Mouse (Mus musculus) retina, postnatal 7 days (tissue): ENCODE data around the gene Treml4.

Source experiments
- DNase-seq: peaks from one replicate; pipeline ENCODE4 v3.0.0-alpha.2; 2012; ENCODE audit warnings: low read depth, low spot score

Treml4 gene

DNA sequence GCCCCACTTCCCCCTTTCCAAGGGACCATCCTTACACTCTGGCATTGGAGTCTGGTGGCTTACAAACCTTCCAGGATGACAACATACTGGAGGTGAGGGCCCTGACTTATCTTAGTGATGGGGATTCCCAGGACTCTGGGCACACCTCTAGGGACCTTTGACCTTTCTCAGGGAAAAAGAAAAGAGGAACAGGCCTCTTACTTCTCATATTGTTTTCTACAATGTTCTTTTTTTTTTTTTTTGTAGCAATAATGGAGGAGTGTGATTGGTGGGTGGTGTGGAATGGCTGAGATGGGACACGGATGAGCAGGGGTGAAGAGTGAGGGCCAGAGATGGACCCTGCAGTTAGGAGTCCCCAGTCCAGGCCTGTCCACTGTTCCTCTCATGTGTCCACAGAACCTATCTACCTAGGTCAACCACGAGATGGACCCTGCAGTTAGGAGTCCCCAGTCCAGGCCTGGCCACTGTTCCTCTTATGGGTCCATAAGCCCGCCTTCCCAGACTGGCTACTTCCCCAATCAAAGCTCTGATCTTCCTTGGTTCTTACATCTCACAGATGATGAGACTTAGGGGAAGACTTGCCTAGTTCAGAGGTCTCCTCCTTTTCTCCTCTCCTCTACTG, at the start of gene Treml4:
Gene Treml4, plus strand, starts transcription at position 555 of the 622 bp plus-strand sequence.
- no peak for DNase-seq

GRCm38 (mm10) chr17:48215429-48215828, 48.7 kb upstream of the Treml4 start:
- no peak for DNase-seq

DNA sequence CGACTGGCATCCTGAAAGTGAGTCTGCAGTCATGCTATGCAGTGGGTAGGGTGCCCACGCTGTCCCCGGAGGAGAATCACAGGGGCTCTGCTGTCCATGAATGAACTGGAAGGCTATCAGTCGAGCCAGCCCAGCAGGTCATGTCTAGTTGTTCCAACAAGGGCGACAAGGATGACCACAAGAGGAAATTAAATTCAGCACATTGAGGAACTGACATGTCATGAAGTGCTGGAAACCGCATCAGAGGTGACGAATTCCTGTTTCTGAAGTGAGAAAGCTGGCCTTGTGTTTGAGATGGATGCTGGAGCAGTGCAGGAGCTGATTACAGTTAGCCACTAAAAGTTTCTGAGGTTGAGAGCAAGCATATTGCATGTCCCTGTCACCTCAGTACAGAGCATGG, 33.4 kb upstream of the Treml4 start:
- DNase-seq: no peak

- no peak for DNase-seq
These were observed 31.6 kb upstream of the Treml4 start, which contains the start of gene Trem1 for GRCm38 (mm10) chr17:48232518-48232917. Gene Trem1, plus strand, starts transcription at chr17:48232768.

- no peak for DNase-seq
These were observed 30.3 kb upstream of the Treml4 start for GRCm38 (mm10) chr17:48233789-48234188.

- no peak for DNase-seq
These were observed 29.5 kb upstream of the Treml4 start for GRCm38 (mm10) chr17:48234550-48234949.

DNA sequence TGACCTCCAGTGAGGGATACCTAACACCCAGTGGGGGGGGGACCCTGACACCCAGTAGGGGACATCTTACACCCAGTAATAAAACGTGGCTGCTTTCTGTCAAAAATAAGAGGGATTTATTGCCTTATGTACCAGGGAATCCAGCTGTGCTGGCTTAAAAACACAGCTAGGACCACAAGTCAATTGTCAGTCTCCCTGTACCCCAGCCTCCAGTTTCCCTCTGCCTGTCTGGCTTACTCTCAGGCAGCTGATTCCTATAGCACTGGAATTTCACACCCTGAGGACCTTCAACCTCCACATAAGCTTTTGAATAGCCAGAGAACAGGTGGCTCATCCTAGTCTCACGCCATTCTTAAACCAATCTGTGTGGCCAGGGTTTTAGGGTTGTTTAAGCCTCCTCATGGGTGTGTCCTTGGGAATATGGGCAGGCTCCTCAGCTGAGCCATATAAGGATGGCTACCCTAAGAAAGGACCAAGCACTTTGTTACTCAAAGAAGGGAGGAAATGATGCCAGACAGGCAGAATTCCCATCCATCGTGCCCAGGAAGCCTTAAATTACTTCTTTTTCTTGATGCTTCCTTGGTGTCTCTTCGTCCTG, 28.2 kb upstream of the Treml4 start:
- no peak for DNase-seq

DNA sequence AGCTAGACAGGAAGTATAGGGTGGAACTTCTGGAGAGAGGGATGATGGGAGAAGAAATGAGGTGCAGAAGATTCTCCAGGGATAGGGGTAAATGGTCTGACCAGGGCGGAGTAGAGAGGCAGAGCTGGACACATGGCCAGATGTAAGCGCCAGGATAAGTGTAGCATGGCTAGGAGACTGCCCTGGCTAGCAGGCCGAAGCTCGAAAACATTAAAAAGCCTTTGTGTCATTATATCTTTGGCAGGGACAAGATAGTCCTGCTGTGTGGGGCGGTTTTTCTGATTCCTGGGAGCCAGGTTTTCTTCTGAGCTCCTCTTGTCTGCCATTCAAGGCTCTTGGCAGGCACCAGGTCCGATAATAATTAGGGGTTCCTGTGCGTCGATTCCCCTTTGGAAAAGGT, 26.5 kb upstream of the Treml4 start:
- no peak for DNase-seq

GRCm38 (mm10) chr17:48247221-48247928, 16.7 kb upstream of the Treml4 start, which contains the start of gene Trem3:
Gene Trem3, plus strand, starts transcription at chr17:48247777.
- no peak for DNase-seq

- no peak for DNase-seq
These were observed 15.1 kb upstream of the Treml4 start for GRCm38 (mm10) chr17:48249039-48249438.

GRCm38 (mm10) chr17:48249501-48249900, 14.6 kb upstream of the Treml4 start:
- no peak for DNase-seq

GRCm38 (mm10) chr17:48250631-48251030, 13.5 kb upstream of the Treml4 start:
- DNase-seq: no peak

- no peak for DNase-seq
These were observed 7.5 kb upstream of the Treml4 start for GRCm38 (mm10) chr17:48256575-48256974.

GRCm38 (mm10) chr17:48261868-48262267, 2.2 kb upstream of the Treml4 start:
- DNase-seq: no peak

DNA sequence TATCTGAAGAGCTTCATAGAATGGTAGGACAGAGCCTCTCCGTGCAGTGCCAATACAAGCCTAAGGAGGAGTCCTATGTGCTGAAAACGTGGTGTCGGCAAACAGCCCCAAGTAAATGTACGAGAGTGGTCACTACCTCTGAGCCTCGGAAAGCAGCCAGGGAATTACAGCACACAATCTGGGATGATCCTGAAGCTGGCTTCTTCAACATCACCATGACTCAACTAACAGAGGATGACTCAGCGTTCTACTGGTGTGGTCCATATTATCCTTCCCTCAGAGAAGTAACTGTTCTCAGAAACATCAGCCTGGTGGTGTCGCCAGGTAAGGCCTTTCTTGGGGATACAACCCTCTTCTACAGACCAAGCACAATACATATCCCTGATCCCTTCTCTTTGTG, 567 bp downstream of the Treml4 start:
- no peak for DNase-seq

- DNase-seq: no peak
These were observed 2.0 kb downstream of the Treml4 start for GRCm38 (mm10) chr17:48266138-48266537.

- DNase-seq: no peak
These were observed 2.7 kb downstream of the Treml4 start for GRCm38 (mm10) chr17:48266610-48267304.

DNA sequence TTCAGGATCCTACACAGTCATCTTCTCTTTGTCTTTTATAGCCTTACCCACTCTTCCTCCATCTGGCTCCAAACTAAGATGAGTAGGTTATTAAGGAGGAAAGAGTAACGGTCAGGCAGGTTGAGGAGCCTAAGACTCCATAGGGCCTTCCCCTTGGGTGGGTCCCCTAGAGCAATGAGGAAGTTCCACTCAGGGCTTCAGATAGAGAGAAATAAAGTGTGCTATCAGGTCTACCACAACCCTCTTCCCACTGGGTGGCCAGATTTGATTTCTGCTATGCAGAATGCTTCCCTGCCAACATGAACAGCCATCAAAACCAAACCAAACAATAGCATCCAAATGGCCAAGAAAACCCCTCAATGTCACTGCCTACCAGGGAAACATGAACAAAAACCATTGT, 3.5 kb downstream of the Treml4 start:
- no peak for DNase-seq

GRCm38 (mm10) chr17:48268276-48268675, 4.2 kb downstream of the Treml4 start:
- no peak for DNase-seq

GRCm38 (mm10) chr17:48269833-48270232, 5.7 kb downstream of the Treml4 start:
- DNase-seq: no peak

- DNase-seq: no peak
These were observed 8.1 kb downstream of the Treml4 start for GRCm38 (mm10) chr17:48272158-48272557.

DNA sequence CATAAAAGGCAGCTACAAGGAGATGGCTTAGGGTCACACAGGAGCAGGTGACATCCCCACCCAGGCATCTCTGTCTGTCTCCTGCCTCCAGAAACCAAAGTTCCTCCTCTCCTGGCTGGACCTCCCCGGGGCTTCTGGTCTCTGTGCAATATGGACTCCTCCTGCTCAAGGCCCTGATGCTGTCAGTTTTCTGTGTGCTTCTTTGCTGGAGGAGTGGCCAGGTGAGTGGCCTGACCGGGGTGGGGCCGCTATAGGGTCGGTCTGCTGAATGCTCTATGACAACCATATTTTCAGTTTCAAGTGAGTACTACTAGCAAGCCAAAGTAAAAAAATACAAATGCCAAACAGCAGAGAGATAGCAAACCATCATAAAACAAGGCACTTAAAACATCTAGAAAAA, 8.5 kb downstream of the Treml4 start:
- no peak for DNase-seq
